Mouse (Mus musculus): Measurements from ENCODE around the gene D8Ertd738e. TPM values are rescaled to one million over a fixed set of nuclear protein-coding genes. Genes with fewer than 3 reads are reported as not detected.

The D8Ertd738e gene
- polyA plus RNA-seq (2015; fragmentation: Nextera tagmentation; extraction: Ambion mirVana) = 319 and 349 TPM in 2 replicates

GRCm38 (mm10) chr8:84249257-84250170, at the start of gene D8Ertd738e:
Gene D8Ertd738e (minus strand): TSS chr8:84249719.

GRCm38 (mm10) chr8:84269950-84270773, 20.6 kb upstream of the D8Ertd738e start, which contains the start of gene Ccdc130:
Gene Ccdc130 (minus strand): TSS chr8:84270380.

GRCm38 (mm10) chr8:84256822-84257610, 7.5 kb upstream of the D8Ertd738e start, which contains the start of gene Mri1:
Gene Mri1 (minus strand): TSS chr8:84257326.

GRCm38 (mm10) chr8:84236998-84237473, 12.5 kb downstream of the D8Ertd738e start, which contains the start of gene Zswim4:
Gene Zswim4 (minus strand): TSS chr8:84237055.

MicroRNAs within 50 kb of the gene (microRNA counts, 519-probe panel; counts per million panel counts)
- microRNA mmu-miR-23a (4,994 counts per million, percentile 58 among the panel's probes with 10 or more counts), microRNA mmu-miR-27a (5,521 counts per million, percentile 71 among the panel's probes with 10 or more counts)

Small RNA genes lying within 50 kb of the gene (microRNA-seq; reads per million reads assigned to microRNA genes)
- gene Mir23a = 7,361 reads per million, percentile 94 among the genes with 10 or more reads in this experiment
- not detected for gene Mir24-2
- 136 reads per million, percentile 49 among the genes with 10 or more reads in this experiment for gene Mir27a
- not detected for gene Mir3074-2

Other genes starting within 250 kb of the D8Ertd738e start
- gene 1700067K01Rik, start 248.2 kb downstream of the D8Ertd738e start, polyA plus RNA-seq (2015; fragmentation: Nextera tagmentation; extraction: Ambion mirVana) = 1.3 and 1.5 TPM in 2 replicates
- 2.6 and 3.0 TPM in 2 replicates for gene 2210011C24Rik, start 237.5 kb downstream of the D8Ertd738e start, polyA plus RNA-seq (2015; fragmentation: Nextera tagmentation; extraction: Ambion mirVana)
- 12.8 and 16.2 TPM in 2 replicates for gene Palm3, start 228.2 kb downstream of the D8Ertd738e start, polyA plus RNA-seq (2015; fragmentation: Nextera tagmentation; extraction: Ambion mirVana)
- gene Il27ra, start 207.1 kb downstream of the D8Ertd738e start, polyA plus RNA-seq (2015; fragmentation: Nextera tagmentation; extraction: Ambion mirVana) = 0.52 and 0.72 TPM in 2 replicates
- gene Rln3, start 204.7 kb downstream of the D8Ertd738e start, polyA plus RNA-seq (2015; fragmentation: Nextera tagmentation; extraction: Ambion mirVana) = 0.95 and 2.0 TPM in 2 replicates
- 1.7 and 1.9 TPM in 2 replicates for gene Gm10643, start 184.6 kb downstream of the D8Ertd738e start, polyA plus RNA-seq (2015; fragmentation: Nextera tagmentation; extraction: Ambion mirVana)
- gene Rfx1, start 182.9 kb downstream of the D8Ertd738e start, polyA plus RNA-seq (2015; fragmentation: Nextera tagmentation; extraction: Ambion mirVana) = 6.2 and 8.1 TPM in 2 replicates
- 15.6 and 19.1 TPM in 2 replicates for gene Dcaf15, start 145.0 kb downstream of the D8Ertd738e start, polyA plus RNA-seq (2015; fragmentation: Nextera tagmentation; extraction: Ambion mirVana)
- 0.45 and 0.58 TPM in 2 replicates for gene Podnl1, start 123.7 kb downstream of the D8Ertd738e start, polyA plus RNA-seq (2015; fragmentation: Nextera tagmentation; extraction: Ambion mirVana)
- 44.4 and 54.6 TPM in 2 replicates for gene Cc2d1a, start 101.8 kb downstream of the D8Ertd738e start, polyA plus RNA-seq (2015; fragmentation: Nextera tagmentation; extraction: Ambion mirVana)
- gene 4930432K21Rik, start 101.7 kb downstream of the D8Ertd738e start, polyA plus RNA-seq (2015; fragmentation: Nextera tagmentation; extraction: Ambion mirVana) = 2.1 and 3.0 TPM in 2 replicates
- gene Nanos3, start 64.5 kb downstream of the D8Ertd738e start, polyA plus RNA-seq (2015; fragmentation: Nextera tagmentation; extraction: Ambion mirVana) = 14.3 and 16.5 TPM in 2 replicates
- gene Zswim4, start 12.7 kb downstream of the D8Ertd738e start, polyA plus RNA-seq (2015; fragmentation: Nextera tagmentation; extraction: Ambion mirVana) = 6.6 and 7.5 TPM in 2 replicates
- 54.0 and 57.9 TPM in 2 replicates for gene Mri1, start 7.6 kb upstream of the D8Ertd738e start, polyA plus RNA-seq (2015; fragmentation: Nextera tagmentation; extraction: Ambion mirVana)
- gene Ccdc130, start 20.7 kb upstream of the D8Ertd738e start, polyA plus RNA-seq (2015; fragmentation: Nextera tagmentation; extraction: Ambion mirVana) = 18.1 and 20.6 TPM in 2 replicates
- 19.4 and 24.1 TPM in 2 replicates for gene Cacna1a, start 138.7 kb upstream of the D8Ertd738e start, polyA plus RNA-seq (2015; fragmentation: Nextera tagmentation; extraction: Ambion mirVana)